Mouse (Mus musculus) spleen, adult 2 months (tissue): Measurements from ENCODE around the gene Cep112.

Experiments
- CTCF ChIP-seq: fragments of 200-500 bp; IDR thresholded peaks from 2 replicates; pipeline ENCODE4 v1.5.1; 2011; ENCODE audit warnings: mild to moderate bottlenecking, inconsistent platforms; ENCODE audit not compliant: insufficient read depth, insufficient read length, insufficient replicate concordance; ENCODE audit errors: extremely low read depth
- POLR2A ChIP-seq: fragments of 200-500 bp; IDR thresholded peaks from 2 replicates; pipeline ENCODE4 v1.6.1; 2011; ENCODE audit warnings: low read depth, low read length, inconsistent platforms

- no peak for TF ChIP-seq CTCF
- TF ChIP-seq POLR2A: no peak
Measured at GRCm38 (mm10) chr11:108822257-108822656, 397.3 kb downstream of the Cep112 start.
